Mouse (Mus musculus): ENCODE data around the gene Helz. TPM values are rescaled to one million over a fixed set of nuclear protein-coding genes. Genes with fewer than 3 reads are reported as not detected.

Gene Helz
- total RNA-seq, 2 experiments from 2014 or later = 26.0 to 27.4 TPM

- DNase-seq = peak; percentile 8
Measured at GRCm38 (mm10) chr11:107728073-107728863, 180.5 kb downstream of the Helz start.

DNA sequence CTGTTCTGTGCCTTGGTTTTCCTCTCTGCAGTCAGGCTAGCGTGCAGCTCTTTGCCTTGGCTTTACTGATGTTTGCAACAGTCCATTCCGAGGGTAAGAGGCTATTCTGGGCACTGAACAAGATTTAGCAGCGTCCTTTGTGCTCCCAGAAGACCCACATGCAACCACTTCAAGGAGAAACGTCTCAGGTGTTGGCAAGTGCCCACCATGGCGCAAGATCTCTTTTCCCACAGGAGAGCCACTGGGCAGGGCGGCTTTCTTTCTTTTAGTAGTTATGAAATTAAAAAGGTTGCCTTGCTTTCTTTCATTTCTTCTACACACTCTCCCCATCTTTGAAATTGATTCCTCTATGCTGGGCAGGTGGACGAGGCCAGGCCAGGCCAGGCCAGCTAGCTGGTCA, 181.4 kb downstream of the Helz start:
- no peak for DNase-seq

- peak; percentile 29 for DNase-seq
Measured at GRCm38 (mm10) chr11:107730940-107731339, 183.2 kb downstream of the Helz start.

DNA sequence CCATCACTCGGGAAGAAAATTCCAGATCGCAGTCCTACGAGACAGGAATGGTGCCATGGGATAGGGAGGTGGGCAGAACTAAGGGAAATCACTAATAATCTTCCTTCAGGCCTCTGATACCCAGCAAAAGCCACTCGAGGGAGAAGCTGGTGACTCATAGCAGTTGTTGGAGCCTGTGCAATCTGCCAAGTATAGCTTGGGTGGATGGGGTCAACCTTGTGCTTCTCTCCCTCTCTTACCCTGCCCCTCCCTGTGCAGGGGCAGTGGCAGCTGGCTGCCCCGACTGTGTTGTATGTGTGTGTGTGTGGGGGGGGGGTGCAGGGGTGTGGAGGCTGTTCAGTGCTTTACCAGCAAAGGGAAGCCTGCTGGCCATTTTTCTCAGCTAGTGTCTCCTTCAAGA, 183.8 kb downstream of the Helz start:
- peak; percentile 10 for DNase-seq

GRCm38 (mm10) chr11:107734133-107734532, 186.4 kb downstream of the Helz start:
- peak; percentile 34 for DNase-seq

- no peak for DNase-seq
Measured at GRCm38 (mm10) chr11:107737886-107738285, 190.2 kb downstream of the Helz start.

DNA sequence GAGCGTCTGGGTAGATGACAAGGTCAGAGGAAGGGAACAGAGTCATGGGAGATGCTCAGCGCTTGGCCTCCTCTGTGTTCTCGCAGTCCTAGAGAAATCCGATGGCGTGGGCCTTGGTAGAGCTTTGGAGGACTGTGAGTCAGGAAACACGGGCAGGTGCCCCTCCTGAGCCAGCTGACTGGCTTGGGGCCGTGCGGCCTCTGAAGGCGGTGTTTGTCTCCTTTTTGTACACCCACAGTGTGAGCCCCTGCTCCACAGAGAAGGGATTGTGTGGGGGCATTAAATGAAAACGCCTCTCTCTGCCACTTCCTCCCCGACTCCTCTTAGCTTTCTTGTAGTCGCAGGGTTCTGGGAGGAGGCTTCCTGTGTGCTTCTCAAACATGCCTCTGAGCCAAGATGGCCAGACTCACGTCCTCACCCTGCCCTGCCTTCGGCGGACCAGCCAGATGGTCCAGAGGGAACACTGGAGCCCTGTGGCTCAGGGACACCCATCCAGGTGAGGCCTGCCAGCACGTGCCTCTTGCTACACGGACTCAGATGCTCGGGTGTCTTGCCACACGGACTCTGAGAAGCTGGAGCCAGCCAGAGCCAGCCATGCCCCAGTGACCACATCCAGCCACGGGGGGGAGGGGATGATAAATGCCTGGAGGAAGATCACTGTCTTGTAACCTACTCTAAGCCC, 190.8 kb downstream of the Helz start:
- no peak for DNase-seq

GRCm38 (mm10) chr11:107743100-107743499, 195.4 kb downstream of the Helz start:
- no peak for DNase-seq

Small RNA genes within 50 kb of the gene (microRNA-seq; reads per million reads assigned to microRNA genes)
- 0 to 1.4 reads per million in 2 experiments for gene Mir6932

Other genes starting within 250 kb of the Helz start
- gene Pitpnc1, start 77.2 kb upstream of the Helz start, total RNA-seq (2021) = 10 to 100 TPM; 68.1 to 75.2 TPM
- 10 to 100 TPM; 83.0 to 83.3 TPM for gene Psmd12, start 68.4 kb upstream of the Helz start, total RNA-seq (2021)
- under 1 TPM in 1 of 2 experiments, not detected in 1; 0.34 TPM for gene Cacng1, start 168.6 kb downstream of the Helz start, total RNA-seq (2021)
- under 1 TPM; 0.41 to 0.64 TPM for gene Cacng4, start 246.6 kb downstream of the Helz start, total RNA-seq (2021)